In genomic region chr7:139130361-139130760, GRCm38 (mm10) we compare ENCODE assay signal across 15 mouse cellular contexts. TPM values are rescaled to one million over a fixed set of nuclear protein-coding genes. Genes with fewer than 3 reads are reported as not detected.
DNase-seq lines count a peak whose midpoint lies in the region; ATAC-seq lines count a peak whose summit lies in the region.
"Had no signal": no experiment of that assay in that cellular context is flagged by ENCODE, and none has a peak within 500 bp of the region (broad histone marks: within the 10 kb centered on the region; RNA-seq: fewer than 3 reads in every experiment).

No protein-coding gene starts in this region.

- no peaks in the 10 kb centered on the region for H3K9me3 ChIP-seq in kidney, embryonic 16.5 days (ENCODE audit: low read length)
- no peaks in the 10 kb centered on the region for H3K9me3 ChIP-seq in kidney, embryonic 15.5 days (replicated peaks)
- H3K9me3 ChIP-seq in limb, embryonic 13.5 days, result no peaks in the 10 kb centered on the region
- H3K9me3 ChIP-seq: liver, embryonic 15.5 days had no signal

- no peak overlapping the region for H3K27ac ChIP-seq in kidney, embryonic 16.5 days (ENCODE audit: low read length)
- no peak overlapping the region for H3K27ac ChIP-seq in kidney, embryonic 15.5 days
- H3K27ac ChIP-seq in limb, embryonic 13.5 days, result 0 out of 2 replicates have a peak overlapping the region, but pooled peaks have one; percentile 16
- H3K27ac ChIP-seq: liver, embryonic 15.5 days had no signal

- no peak overlapping the region for H3K4me2 ChIP-seq in kidney, embryonic 16.5 days (replicated peaks; ENCODE audit: low read depth, low read length)
- no peak overlapping the region for H3K4me2 ChIP-seq in kidney, embryonic 15.5 days
- no peak overlapping the region; the same call in 1 of the 2 replicates for H3K4me2 ChIP-seq in limb, embryonic 13.5 days (replicated peaks)
- H3K4me2 ChIP-seq: liver, embryonic 15.5 days had no signal

- no peak overlapping the region for H3K4me3 ChIP-seq in kidney, embryonic 16.5 days (ENCODE audit: low read length)
- no peak overlapping the region for H3K4me3 ChIP-seq in kidney, embryonic 15.5 days (replicated peaks)
- H3K4me3 ChIP-seq in limb, embryonic 13.5 days, result no peak overlapping the region
- H3K4me3 ChIP-seq: liver, embryonic 15.5 days; myocyte had no signal

- peak; percentile 9; the same call in 1 of the 2 replicates for ATAC-seq in kidney, embryonic 16.5 days (ENCODE audit: low FRiP score, low TSS enrichment)
- no peak for ATAC-seq in kidney, embryonic 15.5 days (replicated peaks; ENCODE audit: low FRiP score)
- peak; percentile 15 for ATAC-seq in CD4-positive, CD25-positive, alpha-beta regulatory T cell, adult 4 months
- peak; percentile 20 for ATAC-seq in common myeloid progenitor, adult 5-6 weeks (replicated peaks; ENCODE audit: low read depth, poor library complexity, severe bottlenecking)
- 0 out of 2 replicates have a peak, but pooled peaks have one; percentile 36 for ATAC-seq in limb, embryonic 13.5 days (ENCODE audit: low FRiP score, low read depth)
- ATAC-seq: forebrain, embryonic 14.5 days had no signal

- no peak overlapping the region for H3K9ac ChIP-seq in kidney, embryonic 16.5 days (replicated peaks; ENCODE audit: low read length)
- no peak overlapping the region for H3K9ac ChIP-seq in kidney, embryonic 15.5 days
- peak overlapping the region; percentile 6; the same call in 1 of the 2 replicates for H3K9ac ChIP-seq in limb, embryonic 13.5 days
- H3K9ac ChIP-seq: liver, embryonic 15.5 days had no signal

- DNase-seq in cerebellum, adult 9-11 months, result no peak
- DNase-seq in gastrocnemius, postnatal 4 days (ENCODE audit: low spot score in 2 of 2), result no peak
- DNase-seq: cerebellum, adult 11-12 months; kidney, adult 11 months; retina, postnatal 1 day had no signal

- H3K27me3 ChIP-seq in kidney, embryonic 16.5 days (ENCODE audit: insufficient read depth, low read length), result no peaks in the 10 kb centered on the region
- no peaks in the 10 kb centered on the region for H3K27me3 ChIP-seq in kidney, embryonic 15.5 days
- H3K27me3 ChIP-seq in limb, embryonic 13.5 days, result no peaks in the 10 kb centered on the region
- H3K27me3 ChIP-seq: liver, embryonic 15.5 days had no signal

- WGBS in kidney, embryonic 16.5 days, result 18% methylated on average over 6 of the region's 6 CpGs
- 25% methylated on average over 6 of the region's 6 CpGs for WGBS in kidney, embryonic 15.5 days
- 5% methylated on average over 6 of the region's 6 CpGs for WGBS in limb, embryonic 13.5 days

- no peaks in the 10 kb centered on the region for H3K36me3 ChIP-seq in kidney, embryonic 16.5 days (ENCODE audit: insufficient read depth, low read length)
- no peaks in the 10 kb centered on the region for H3K36me3 ChIP-seq in kidney, embryonic 15.5 days
- H3K36me3 ChIP-seq in limb, embryonic 13.5 days, result no peaks in the 10 kb centered on the region
- H3K36me3 ChIP-seq: liver, embryonic 15.5 days had no signal

- 0 out of 2 replicates have a peak, but pooled peaks cover 6% of the 10 kb centered on the region for H3K4me1 ChIP-seq in kidney, embryonic 16.5 days (ENCODE audit: insufficient read depth, low read length)
- H3K4me1 ChIP-seq in kidney, embryonic 15.5 days, result peaks cover 14% of the 10 kb centered on the region
- H3K4me1 ChIP-seq in limb, embryonic 13.5 days, result peaks cover 23% of the 10 kb centered on the region
- H3K4me1 ChIP-seq: liver, embryonic 15.5 days had no signal

RNA-seq across cellular contexts. Expression of gene Dpysl4, which starts 44.6 kb away (rescaled TPM):
- 15.0 and 15.5 TPM in 2 replicates for polyA plus RNA-seq in kidney, embryonic 16.5 days (2015; fragmentation: Nextera tagmentation; extraction: Ambion mirVana)
- 14.6 and 17.6 TPM in 2 replicates for polyA plus RNA-seq in kidney, embryonic 15.5 days (2015; fragmentation: Nextera tagmentation; extraction: Ambion mirVana)
- not detected for polyA plus RNA-seq in CD4-positive, CD25-positive, alpha-beta regulatory T cell, adult 4 months (2017; shearing (Covaris generic))
- not detected in 2 replicates for total RNA-seq in common myeloid progenitor, adult 5-6 weeks (2017)
- 24.3 and 24.4 TPM in 2 replicates for polyA plus RNA-seq in limb, embryonic 13.5 days (2015; fragmentation: Nextera tagmentation; extraction: Ambion mirVana)
- total RNA-seq in gastrocnemius, postnatal 4 days (2021), result 1 to 10 TPM; 3.7 to 3.9 TPM
- total RNA-seq: granulocyte monocyte progenitor cell, adult 5-6 weeks had no signal
- polyA plus RNA-seq: macrophage, myocyte had no signal

Comparison
In these comparisons a context has a peak if more than half of its experiments do, and no peak if none do; other contexts are left out.
1. RNA of gene Dpysl4, which starts 44.6 kb away (polyA plus RNA-seq): 24.3 to 24.4 TPM in limb, embryonic 13.5 days, 14.6 to 17.6 TPM in kidney, embryonic 15.5 days and 15.0 to 15.5 TPM in kidney, embryonic 16.5 days; not detected in CD4-positive, CD25-positive, alpha-beta regulatory T cell, adult 4 months; every median in the first group is over 10 times any median in the second.